Mouse (Mus musculus): ENCODE data around the gene Wdr59. TPM values are rescaled to one million over a fixed set of nuclear protein-coding genes. Genes with fewer than 3 reads are reported as not detected.

Gene Wdr59
- polyA plus RNA-seq, 1 experiment = 9.0 TPM

- no peak overlapping the region for H3K27ac ChIP-seq (ENCODE audit: control insufficient read depth, insufficient read depth, low read length)
- no peak overlapping the region for H3K4me3 ChIP-seq (ENCODE audit: control insufficient read depth, insufficient read depth, low read length)
- H3K27me3 ChIP-seq (ENCODE audit: control insufficient read depth, insufficient read depth, low read length) = no peaks in the 10 kb centered on the region
- no peak for TF ChIP-seq CTCF (IDR thresholded peaks at IDR 0.05; ENCODE audit: borderline replicate concordance, control insufficient read depth, extremely low read depth, insufficient read depth, low read length, poor library complexity)
- no peak for TF ChIP-seq POLR2A (IDR thresholded peaks at IDR 0.05; ENCODE audit: control insufficient read depth, extremely low read depth, insufficient read depth, low read length, poor library complexity)
- WGBS = 97% methylated on average over 8 of the region's 8 CpGs
- DNase-seq = no peak
- peaks cover 7% of the 10 kb centered on the region for H3K36me3 ChIP-seq (ENCODE audit: control insufficient read depth, insufficient read depth, low read length)
- H3K4me1 ChIP-seq (replicated peaks; ENCODE audit: control insufficient read depth, insufficient read depth, low read length) = no peaks in the 10 kb centered on the region
These were observed 41.2 kb downstream of the Wdr59 start for GRCm38 (mm10) chr8:111480691-111481090.

GRCm38 (mm10) chr8:111477761-111478465 is 44.0 kb downstream of the Wdr59 start:
- H3K4me1 ChIP-seq (replicated peaks; ENCODE audit: control insufficient read depth, insufficient read depth, low read length) = no peaks in the 10 kb centered on the region
- no peaks in the 10 kb centered on the region for H3K27me3 ChIP-seq (ENCODE audit: control insufficient read depth, insufficient read depth, low read length)
- 64% methylated on average over 5 of the region's 5 CpGs for WGBS
- DNase-seq = no peak
- TF ChIP-seq CTCF (IDR thresholded peaks at IDR 0.05; ENCODE audit: borderline replicate concordance, control insufficient read depth, extremely low read depth, insufficient read depth, low read length, poor library complexity) (no peak), POLR2A (IDR thresholded peaks at IDR 0.05; ENCODE audit: control insufficient read depth, extremely low read depth, insufficient read depth, low read length, poor library complexity) (no peak)
- no peaks in the 10 kb centered on the region; the same call in 1 of the 2 replicates for H3K36me3 ChIP-seq (ENCODE audit: control insufficient read depth, insufficient read depth, low read length)
- no peak overlapping the region for H3K4me3 ChIP-seq (ENCODE audit: control insufficient read depth, insufficient read depth, low read length)
- H3K27ac ChIP-seq (ENCODE audit: control insufficient read depth, insufficient read depth, low read length) = no peak overlapping the region

GRCm38 (mm10) chr8:111471526-111472081 is 50.3 kb downstream of the Wdr59 start:
- Histone ChIP-seq H3K27me3 (ENCODE audit: control insufficient read depth, insufficient read depth, low read length) (no peaks in the 10 kb centered on the region), H3K36me3 (ENCODE audit: control insufficient read depth, insufficient read depth, low read length) (no peaks in the 10 kb centered on the region; the same call in 1 of the 2 replicates), H3K4me3 (ENCODE audit: control insufficient read depth, insufficient read depth, low read length) (no peak overlapping the region), H3K4me1 (replicated peaks; ENCODE audit: control insufficient read depth, insufficient read depth, low read length) (no peaks in the 10 kb centered on the region), H3K27ac (ENCODE audit: control insufficient read depth, insufficient read depth, low read length) (no peak overlapping the region)
- DNase-seq = no peak
- no peak for TF ChIP-seq CTCF (IDR thresholded peaks at IDR 0.05; ENCODE audit: borderline replicate concordance, control insufficient read depth, extremely low read depth, insufficient read depth, low read length, poor library complexity)
- no peak for TF ChIP-seq POLR2A (IDR thresholded peaks at IDR 0.05; ENCODE audit: control insufficient read depth, extremely low read depth, insufficient read depth, low read length, poor library complexity)
- WGBS = 94% methylated on average over 12 of the region's 12 CpGs

- Histone ChIP-seq H3K4me1 (replicated peaks; ENCODE audit: control insufficient read depth, insufficient read depth, low read length) (no peaks in the 10 kb centered on the region), H3K27me3 (ENCODE audit: control insufficient read depth, insufficient read depth, low read length) (no peaks in the 10 kb centered on the region), H3K4me3 (ENCODE audit: control insufficient read depth, insufficient read depth, low read length) (no peak overlapping the region), H3K27ac (ENCODE audit: control insufficient read depth, insufficient read depth, low read length) (no peak overlapping the region), H3K36me3 (ENCODE audit: control insufficient read depth, insufficient read depth, low read length) (no peaks in the 10 kb centered on the region)
- TF ChIP-seq POLR2A (IDR thresholded peaks at IDR 0.05; ENCODE audit: control insufficient read depth, extremely low read depth, insufficient read depth, low read length, poor library complexity) (no peak), CTCF (IDR thresholded peaks at IDR 0.05; ENCODE audit: borderline replicate concordance, control insufficient read depth, extremely low read depth, insufficient read depth, low read length, poor library complexity) (no peak)
- 96% methylated on average over 6 of the region's 6 CpGs for WGBS
- no peak for DNase-seq
These were observed 52.9 kb downstream of the Wdr59 start for GRCm38 (mm10) chr8:111469013-111469412.

GRCm38 (mm10) chr8:111465341-111465740 is 56.6 kb downstream of the Wdr59 start:
- Histone ChIP-seq H3K27me3 (ENCODE audit: control insufficient read depth, insufficient read depth, low read length) (no peaks in the 10 kb centered on the region), H3K4me1 (replicated peaks; ENCODE audit: control insufficient read depth, insufficient read depth, low read length) (no peaks in the 10 kb centered on the region), H3K36me3 (ENCODE audit: control insufficient read depth, insufficient read depth, low read length) (no peaks in the 10 kb centered on the region), H3K4me3 (ENCODE audit: control insufficient read depth, insufficient read depth, low read length) (no peak overlapping the region), H3K27ac (ENCODE audit: control insufficient read depth, insufficient read depth, low read length) (no peak overlapping the region)
- WGBS = 95% methylated on average over 1 of the region's 1 CpGs
- peak; percentile 45 for DNase-seq
- TF ChIP-seq POLR2A (IDR thresholded peaks at IDR 0.05; ENCODE audit: control insufficient read depth, extremely low read depth, insufficient read depth, low read length, poor library complexity) (no peak), CTCF (IDR thresholded peaks at IDR 0.05; ENCODE audit: borderline replicate concordance, control insufficient read depth, extremely low read depth, insufficient read depth, low read length, poor library complexity) (no peak)

GRCm38 (mm10) chr8:111464526-111464925 is 57.4 kb downstream of the Wdr59 start:
- DNase-seq = no peak
- WGBS = 94% methylated on average over 4 of the region's 4 CpGs
- H3K27ac ChIP-seq (ENCODE audit: control insufficient read depth, insufficient read depth, low read length) = no peak overlapping the region
- H3K4me3 ChIP-seq (ENCODE audit: control insufficient read depth, insufficient read depth, low read length) = no peak overlapping the region
- no peaks in the 10 kb centered on the region for H3K4me1 ChIP-seq (replicated peaks; ENCODE audit: control insufficient read depth, insufficient read depth, low read length)
- no peaks in the 10 kb centered on the region for H3K36me3 ChIP-seq (ENCODE audit: control insufficient read depth, insufficient read depth, low read length)
- H3K27me3 ChIP-seq (ENCODE audit: control insufficient read depth, insufficient read depth, low read length) = no peaks in the 10 kb centered on the region
- no peak for TF ChIP-seq POLR2A (IDR thresholded peaks at IDR 0.05; ENCODE audit: control insufficient read depth, extremely low read depth, insufficient read depth, low read length, poor library complexity)
- no peak for TF ChIP-seq CTCF (IDR thresholded peaks at IDR 0.05; ENCODE audit: borderline replicate concordance, control insufficient read depth, extremely low read depth, insufficient read depth, low read length, poor library complexity)
